Mouse (Mus musculus) midbrain, embryonic 10.5 days (tissue): Measurements from ENCODE around the gene Pomgnt2. TPM values are rescaled to one million over a fixed set of nuclear protein-coding genes. Genes with fewer than 3 reads are reported as not detected.

Source experiments
- DNase-seq: peaks from one replicate; pipeline ENCODE4 v3.0.0-alpha.2; 2017; ENCODE audit warnings: low spot score
- H3K27ac ChIP-seq: fragments of 300-500 bp; sonication (generic); replicated peaks from 2 replicates; pipeline ENCODE4 v1.5.1; 2016; ENCODE audit warnings: mild to moderate bottlenecking
- H3K27me3 ChIP-seq: fragments of 300-500 bp; sonication (generic); 2 replicates; pipeline ENCODE4 v1.6.1; 2016; ENCODE audit warnings: low read depth, mild to moderate bottlenecking; ENCODE audit not compliant: poor library complexity, severe bottlenecking
- H3K36me3 ChIP-seq: fragments of 300-500 bp; sonication (generic); 2 replicates; pipeline ENCODE4 v1.6.1; 2016; ENCODE audit warnings: mild to moderate bottlenecking, moderate library complexity
- H3K4me1 ChIP-seq: fragments of 300-500 bp; sonication (generic); 2 replicates; pipeline ENCODE4 v1.6.1; 2016
- H3K4me3 ChIP-seq: fragments of 300-500 bp; sonication (generic); 2 replicates; pipeline ENCODE4 v1.5.1; 2016; ENCODE audit warnings: mild to moderate bottlenecking, moderate library complexity
- H3K9me3 ChIP-seq: fragments of 300-500 bp; sonication (generic); replicated peaks from 2 replicates; pipeline ENCODE4 v1.6.1; 2016; ENCODE audit warnings: mild to moderate bottlenecking
- WGBS: fragments of 180-500 bp; shearing (Covaris S2); methylation state at CpG from one replicate; pipeline ENCODE4 v1.1.7; 2016; 5-methylcytosine and 5-hydroxymethylcytosine counted together
- polyA plus RNA-seq: library from polyadenylated mRNA; unstranded; fragments of >200 nt; fragmentation: Nextera tagmentation; extraction: Ambion mirVana; gene quantifications from 2 replicates; pipeline ENCODE4 v1.2.1, GENCODE M21; 2016

Pomgnt2 gene
- polyA plus RNA-seq, 1 experiment from 2014 or later, result 13.1 TPM

GRCm38 (mm10) chr9:122006609-122007008, 9.7 kb upstream of the Pomgnt2 start:
- Histone ChIP-seq H3K27me3 (no peaks in the 10 kb centered on the region; the same call in 1 of the 2 replicates), H3K9me3 (no peaks in the 10 kb centered on the region), H3K4me3 (no peak overlapping the region), H3K36me3 (no peaks in the 10 kb centered on the region), H3K27ac (no peak overlapping the region), H3K4me1 (peaks cover 11% of the 10 kb centered on the region)
- 13% methylated on average over 7 of the region's 7 CpGs for WGBS
- no peak for DNase-seq

- Histone ChIP-seq H3K36me3 (no peaks in the 10 kb centered on the region), H3K27ac (no peak overlapping the region), H3K9me3 (no peaks in the 10 kb centered on the region), H3K4me1 (peaks cover 11% of the 10 kb centered on the region), H3K27me3 (no peaks in the 10 kb centered on the region; the same call in 1 of the 2 replicates), H3K4me3 (no peak overlapping the region)
- WGBS, result 89% methylated on average over 2 of the region's 2 CpGs
- DNase-seq, result no peak
Observed at GRCm38 (mm10) chr9:122006175-122006574, 9.3 kb upstream of the Pomgnt2 start.

GRCm38 (mm10) chr9:121997978-121998377, 1.1 kb upstream of the Pomgnt2 start:
- no peak for DNase-seq
- H3K27me3 ChIP-seq, result peaks cover 9% of the 10 kb centered on the region; the same call in 1 of the 2 replicates
- no peak overlapping the region for H3K27ac ChIP-seq
- WGBS, result 88% methylated on average over 4 of the region's 4 CpGs
- no peaks in the 10 kb centered on the region for H3K36me3 ChIP-seq
- no peak overlapping the region for H3K4me3 ChIP-seq
- no peaks in the 10 kb centered on the region for H3K9me3 ChIP-seq
- H3K4me1 ChIP-seq, result peaks cover 17% of the 10 kb centered on the region

- Histone ChIP-seq H3K36me3 (no peaks in the 10 kb centered on the region), H3K27me3 (peaks cover 9% of the 10 kb centered on the region; the same call in 1 of the 2 replicates), H3K9me3 (no peaks in the 10 kb centered on the region), H3K4me3 (peak overlapping the region; percentile 67), H3K4me1 (peaks cover 24% of the 10 kb centered on the region), H3K27ac (peak overlapping the region; percentile 80)
- under 1% methylated on average over 53 of the region's 53 CpGs for WGBS
- DNase-seq, result peak; percentile 82
Observed at GRCm38 (mm10) chr9:121995508-121996131, 1.3 kb downstream of the Pomgnt2 start.

- Histone ChIP-seq H3K27me3 (peaks cover 9% of the 10 kb centered on the region; the same call in 1 of the 2 replicates), H3K9me3 (no peaks in the 10 kb centered on the region), H3K4me3 (peak overlapping the region; percentile 67), H3K36me3 (no peaks in the 10 kb centered on the region), H3K27ac (peak overlapping the region; percentile 80), H3K4me1 (peaks cover 29% of the 10 kb centered on the region)
- WGBS, result 19% methylated on average over 9 of the region's 10 CpGs
- DNase-seq, result no peak
Observed at GRCm38 (mm10) chr9:121995077-121995476, 1.8 kb downstream of the Pomgnt2 start.

GRCm38 (mm10) chr9:121993047-121993446, 3.9 kb downstream of the Pomgnt2 start:
- Histone ChIP-seq H3K9me3 (no peaks in the 10 kb centered on the region), H3K4me1 (peaks cover 41% of the 10 kb centered on the region), H3K27ac (no peak overlapping the region), H3K36me3 (no peaks in the 10 kb centered on the region), H3K4me3 (no peak overlapping the region), H3K27me3 (peaks cover 9% of the 10 kb centered on the region; the same call in 1 of the 2 replicates)
- no peak for DNase-seq
- WGBS, result 84% methylated on average over 3 of the region's 3 CpGs

GRCm38 (mm10) chr9:121991041-121991440, 5.9 kb downstream of the Pomgnt2 start:
- 85% methylated on average over 5 of the region's 5 CpGs for WGBS
- H3K27me3 ChIP-seq, result peaks cover 9% of the 10 kb centered on the region; the same call in 1 of the 2 replicates
- DNase-seq, result no peak
- H3K27ac ChIP-seq, result no peak overlapping the region
- H3K4me3 ChIP-seq, result no peak overlapping the region
- H3K36me3 ChIP-seq, result no peaks in the 10 kb centered on the region
- no peaks in the 10 kb centered on the region for H3K9me3 ChIP-seq
- peaks cover 41% of the 10 kb centered on the region for H3K4me1 ChIP-seq

GRCm38 (mm10) chr9:121989536-121989935, 7.4 kb downstream of the Pomgnt2 start:
- no peaks in the 10 kb centered on the region for H3K36me3 ChIP-seq
- no peak for DNase-seq
- 0 out of 2 replicates have a peak, but pooled peaks cover 5% of the 10 kb centered on the region for H3K27me3 ChIP-seq
- 43% methylated on average over 5 of the region's 5 CpGs for WGBS
- H3K9me3 ChIP-seq, result no peaks in the 10 kb centered on the region
- H3K4me3 ChIP-seq, result no peak overlapping the region
- no peak overlapping the region for H3K27ac ChIP-seq
- H3K4me1 ChIP-seq, result peaks cover 37% of the 10 kb centered on the region

GRCm38 (mm10) chr9:121988910-121989309, 8.0 kb downstream of the Pomgnt2 start:
- no peaks in the 10 kb centered on the region for H3K36me3 ChIP-seq
- H3K27me3 ChIP-seq, result 0 out of 2 replicates have a peak, but pooled peaks cover 5% of the 10 kb centered on the region
- WGBS, result 77% methylated on average over 3 of the region's 3 CpGs
- H3K4me3 ChIP-seq, result no peak overlapping the region
- DNase-seq, result no peak
- H3K27ac ChIP-seq, result no peak overlapping the region
- H3K4me1 ChIP-seq, result peaks cover 35% of the 10 kb centered on the region
- H3K9me3 ChIP-seq, result no peaks in the 10 kb centered on the region

GRCm38 (mm10) chr9:121984465-121985461, 12.1 kb downstream of the Pomgnt2 start:
- no peaks in the 10 kb centered on the region for H3K27me3 ChIP-seq
- peak; percentile 79 for DNase-seq
- no peak overlapping the region for H3K4me3 ChIP-seq
- no peaks in the 10 kb centered on the region for H3K9me3 ChIP-seq
- H3K36me3 ChIP-seq, result peaks cover 23% of the 10 kb centered on the region
- whole genome bisulfite sequencing, result 75% methylated on average over 15 of the region's 15 CpGs
- H3K4me1 ChIP-seq, result peaks cover 16% of the 10 kb centered on the region
- peak overlapping the region; percentile 49; the same call in 1 of the 2 replicates for H3K27ac ChIP-seq

- Histone ChIP-seq H3K27ac (no peak overlapping the region), H3K4me3 (no peak overlapping the region), H3K9me3 (no peaks in the 10 kb centered on the region), H3K36me3 (peaks cover 23% of the 10 kb centered on the region), H3K4me1 (peaks cover 8% of the 10 kb centered on the region), H3K27me3 (no peaks in the 10 kb centered on the region)
- peak; percentile 68 for DNase-seq
- 59% methylated on average over 15 of the region's 15 CpGs for WGBS
Observed at GRCm38 (mm10) chr9:121983504-121983903, 13.4 kb downstream of the Pomgnt2 start.

- no peak overlapping the region for H3K27ac ChIP-seq
- H3K27me3 ChIP-seq, result no peaks in the 10 kb centered on the region
- no peak overlapping the region for H3K4me3 ChIP-seq
- H3K36me3 ChIP-seq, result peaks cover 23% of the 10 kb centered on the region
- WGBS, result 90% methylated on average over 15 of the region's 15 CpGs
- H3K9me3 ChIP-seq, result no peaks in the 10 kb centered on the region
- peaks cover 8% of the 10 kb centered on the region for H3K4me1 ChIP-seq
- DNase-seq, result no peak
Observed at GRCm38 (mm10) chr9:121982665-121983064, 14.2 kb downstream of the Pomgnt2 start.
